Mouse (Mus musculus) CD4-positive helper T cell, adult 2 months (primary cell): ENCODE results near the gene Cfap298.

Experiments
- DNase-seq: peaks from one replicate; pipeline ENCODE4 v3.0.0-alpha.2; 2012; ENCODE audit warnings: low read depth, missing footprints, low spot score

The Cfap298 gene

DNA sequence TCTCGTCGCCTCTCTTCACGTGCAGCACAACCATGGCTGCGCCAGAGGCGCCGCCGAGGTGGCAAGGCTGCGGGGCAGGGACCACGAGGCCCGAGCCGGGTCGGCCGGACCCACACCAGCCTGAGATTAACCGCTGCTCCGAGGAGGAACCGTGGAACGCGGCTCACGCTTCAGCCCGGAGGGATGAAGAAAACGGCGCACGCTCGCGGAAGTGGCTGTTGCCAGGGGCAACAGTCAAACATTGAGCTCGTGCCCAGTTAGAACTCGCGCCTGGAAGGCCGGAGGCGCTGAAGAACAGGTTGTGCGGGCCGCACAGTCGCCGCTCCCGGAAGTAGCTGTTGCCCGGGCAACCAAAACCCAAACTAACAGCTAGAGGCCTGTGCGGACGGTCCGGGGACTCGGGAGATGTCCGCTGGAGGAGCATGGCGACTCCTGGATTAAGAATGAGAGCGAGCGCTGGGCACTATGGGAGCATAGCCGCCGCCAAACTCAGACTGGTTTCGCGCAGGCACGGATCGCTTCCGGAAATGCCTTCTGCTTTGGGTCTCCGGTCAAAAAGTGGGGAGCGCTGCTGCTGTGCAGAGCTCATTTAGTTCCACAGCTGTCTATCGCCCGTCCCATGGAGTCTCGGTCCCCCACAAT, at the start of gene Cfap298:
TSS of gene Cfap298 (minus strand) at position 428 of the 642 bp plus-strand sequence.
- DNase-seq = peak; percentile 96

DNA sequence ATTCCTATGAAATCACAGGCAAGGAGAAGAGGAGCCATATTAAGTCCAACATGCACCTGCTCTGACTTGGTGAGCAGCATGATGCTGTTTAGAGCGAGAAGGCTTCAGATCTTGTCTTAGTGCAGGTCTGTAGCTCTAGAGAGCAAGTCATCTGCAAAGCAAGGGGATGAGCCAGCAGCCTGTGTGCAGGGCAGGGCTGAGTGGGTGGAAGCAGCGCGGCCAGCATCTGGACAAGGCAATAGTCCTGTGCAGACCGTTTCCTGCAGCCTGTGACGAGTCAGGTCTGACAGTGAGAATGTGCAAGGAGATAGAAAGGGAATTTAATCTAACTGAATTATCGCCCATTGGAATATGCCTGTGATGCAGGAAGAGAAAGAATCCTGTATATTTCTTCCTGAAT, 36.1 kb upstream of the Cfap298 start:
- DNase-seq = no peak

- DNase-seq = no peak
These were observed 31.3 kb upstream of the Cfap298 start for GRCm38 (mm10) chr16:90966241-90966640.

GRCm38 (mm10) chr16:90964302-90964701, 29.4 kb upstream of the Cfap298 start:
- no peak for DNase-seq

DNA sequence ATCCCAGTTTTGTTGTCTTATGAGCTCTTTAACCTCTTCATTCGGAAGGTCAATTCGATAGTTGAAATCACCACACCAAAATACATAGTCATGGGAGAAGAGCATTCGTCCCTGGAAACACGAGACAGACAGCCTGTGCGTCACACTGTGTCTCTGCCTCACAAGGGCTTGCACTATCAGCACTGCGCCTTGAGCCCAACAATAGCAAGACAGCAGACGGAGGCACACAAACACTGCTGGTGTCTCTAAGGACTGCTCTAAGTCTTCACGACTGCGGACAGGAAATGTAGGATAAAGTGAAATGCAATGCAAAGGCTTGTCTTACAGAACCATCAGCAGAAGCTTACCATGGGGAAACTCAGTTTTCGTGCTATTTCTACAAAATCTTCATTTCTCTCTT, 29.0 kb upstream of the Cfap298 start:
- DNase-seq = no peak

- no peak for DNase-seq
These were observed 28.3 kb upstream of the Cfap298 start for GRCm38 (mm10) chr16:90963231-90963630.

DNA sequence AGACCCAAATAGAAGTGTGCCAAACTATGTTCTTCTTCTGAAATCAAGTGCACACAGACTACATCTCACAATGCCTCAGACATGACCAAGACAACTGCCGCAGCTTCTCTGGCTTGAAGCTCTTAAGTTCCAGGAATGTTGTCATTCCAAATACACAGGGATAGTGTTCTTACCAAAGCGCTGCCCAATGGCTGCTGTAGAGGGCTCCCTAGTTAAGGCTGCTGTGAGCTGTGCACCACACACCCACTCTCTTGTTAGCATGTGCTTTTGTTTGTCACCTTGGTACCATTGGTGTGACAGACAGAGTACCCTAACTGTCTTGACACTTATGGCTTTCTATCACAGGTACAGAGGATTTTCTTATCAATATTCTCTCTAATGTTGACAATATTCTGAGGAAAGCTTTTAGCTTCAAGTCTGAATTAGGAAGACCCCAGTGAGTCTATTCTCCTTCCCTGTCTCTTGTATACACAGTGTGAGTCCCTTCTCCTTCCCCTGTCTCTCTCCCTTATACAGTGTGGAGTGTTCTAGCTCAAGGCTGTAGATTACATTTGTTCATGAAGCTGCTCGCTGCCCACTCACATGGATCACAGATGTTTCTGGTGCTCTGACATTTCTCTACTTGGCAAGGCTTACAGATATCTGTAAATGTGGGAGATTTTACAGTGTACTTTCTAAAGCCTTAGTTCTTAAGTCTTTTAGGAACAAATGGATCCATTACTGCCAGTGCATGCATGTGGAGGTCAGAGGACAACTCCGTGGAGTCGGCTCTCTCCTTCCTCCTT, 23.6 kb upstream of the Cfap298 start:
- DNase-seq = no peak

- DNase-seq = no peak
These were observed 20.6 kb upstream of the Cfap298 start for GRCm38 (mm10) chr16:90955494-90955893.

DNA sequence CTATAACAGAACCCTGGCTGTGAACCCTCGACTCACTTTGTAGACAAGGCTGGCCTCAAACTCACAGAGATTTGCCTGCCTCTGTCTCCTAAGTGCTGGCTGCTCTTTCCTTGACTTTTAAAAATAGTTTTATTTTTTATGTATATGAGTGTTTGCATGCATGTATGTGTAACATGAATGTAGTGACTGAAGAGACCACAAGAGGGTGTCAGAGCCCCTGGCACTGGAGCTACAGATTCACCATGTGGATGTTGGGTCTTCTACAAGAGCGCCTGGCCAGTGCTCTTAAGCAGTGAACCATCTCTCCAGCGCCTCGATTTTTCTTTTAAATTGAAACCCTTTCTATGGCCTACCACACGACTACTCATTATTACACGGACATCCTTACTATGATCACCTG, 18.9 kb upstream of the Cfap298 start:
- DNase-seq = peak; percentile 23

DNA sequence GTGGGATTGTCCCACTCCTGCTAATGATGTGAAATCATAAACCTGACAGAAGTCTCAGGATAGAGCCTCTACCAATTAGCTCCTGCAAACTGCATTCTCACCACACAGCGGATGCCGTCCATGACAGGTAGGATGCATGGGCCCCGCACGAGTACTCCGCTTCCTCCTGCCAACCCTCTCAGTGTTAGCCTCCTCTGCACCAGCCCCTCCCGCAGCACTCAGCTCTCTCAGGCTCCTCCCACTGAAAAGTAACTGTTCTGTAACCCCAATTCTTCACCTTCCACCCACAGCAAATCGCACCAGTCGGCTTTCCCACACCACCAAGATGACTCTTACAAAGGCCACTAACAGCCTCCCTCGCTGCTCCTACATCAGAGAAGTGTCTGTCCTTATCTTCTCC, 18.2 kb upstream of the Cfap298 start:
- no peak for DNase-seq

- no peak for DNase-seq
These were observed 15.5 kb upstream of the Cfap298 start for GRCm38 (mm10) chr16:90950354-90950963.

- no peak for DNase-seq
These were observed 12.1 kb upstream of the Cfap298 start for GRCm38 (mm10) chr16:90946977-90947376.

GRCm38 (mm10) chr16:90941246-90941645, 6.3 kb upstream of the Cfap298 start:
- DNase-seq = no peak

DNA sequence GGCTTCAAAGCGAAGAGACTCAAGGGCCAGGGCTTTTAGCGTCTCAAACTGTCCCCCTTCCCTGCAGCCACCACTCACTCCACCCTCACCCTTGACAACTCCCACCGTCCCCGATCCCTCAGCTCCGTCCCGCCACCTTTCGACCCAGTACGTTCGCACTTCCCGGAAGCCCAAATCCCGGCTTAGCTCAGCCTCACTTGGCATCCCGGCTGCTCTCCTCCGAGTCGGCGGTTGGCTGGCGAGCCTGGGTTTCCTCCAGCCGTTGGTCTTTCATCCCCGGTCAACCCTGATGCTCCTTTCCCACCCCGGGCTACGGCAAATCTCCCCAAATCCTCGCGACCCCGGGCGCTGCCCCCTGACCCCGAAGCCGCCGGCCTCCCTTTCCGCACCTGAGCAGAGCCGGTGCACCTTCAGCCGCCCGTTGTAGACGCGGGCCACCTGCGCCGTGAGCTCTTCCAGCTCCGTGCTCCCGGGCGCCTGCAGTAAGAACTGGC, 674 bp downstream of the Cfap298 start:
- no peak for DNase-seq

GRCm38 (mm10) chr16:90933534-90934176, 1.3 kb downstream of the Cfap298 start:
- no peak for DNase-seq

DNA sequence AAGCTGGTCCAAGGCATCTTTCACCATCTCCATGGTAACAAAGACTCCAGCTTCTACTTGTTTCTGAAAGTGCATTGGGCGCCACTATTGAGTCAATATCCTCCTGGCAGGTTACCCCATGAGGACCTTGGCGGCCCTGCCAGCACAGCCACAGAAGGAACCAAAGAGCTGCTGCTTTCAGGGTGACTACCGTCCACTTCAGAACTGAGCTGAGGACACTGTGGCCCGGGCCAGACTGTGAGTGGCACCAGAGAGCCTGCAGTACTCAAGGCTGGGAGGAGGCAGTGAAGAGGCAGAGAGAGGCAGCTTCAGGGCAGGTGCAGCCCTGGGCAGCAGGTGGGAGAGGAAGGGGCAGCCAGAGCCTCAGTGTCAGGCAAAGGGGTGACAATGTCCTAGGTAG, 7.5 kb downstream of the Cfap298 start:
- no peak for DNase-seq

GRCm38 (mm10) chr16:90925461-90925860, 9.5 kb downstream of the Cfap298 start:
- DNase-seq = no peak

GRCm38 (mm10) chr16:90924606-90925370, 10.1 kb downstream of the Cfap298 start:
- no peak for DNase-seq

DNA sequence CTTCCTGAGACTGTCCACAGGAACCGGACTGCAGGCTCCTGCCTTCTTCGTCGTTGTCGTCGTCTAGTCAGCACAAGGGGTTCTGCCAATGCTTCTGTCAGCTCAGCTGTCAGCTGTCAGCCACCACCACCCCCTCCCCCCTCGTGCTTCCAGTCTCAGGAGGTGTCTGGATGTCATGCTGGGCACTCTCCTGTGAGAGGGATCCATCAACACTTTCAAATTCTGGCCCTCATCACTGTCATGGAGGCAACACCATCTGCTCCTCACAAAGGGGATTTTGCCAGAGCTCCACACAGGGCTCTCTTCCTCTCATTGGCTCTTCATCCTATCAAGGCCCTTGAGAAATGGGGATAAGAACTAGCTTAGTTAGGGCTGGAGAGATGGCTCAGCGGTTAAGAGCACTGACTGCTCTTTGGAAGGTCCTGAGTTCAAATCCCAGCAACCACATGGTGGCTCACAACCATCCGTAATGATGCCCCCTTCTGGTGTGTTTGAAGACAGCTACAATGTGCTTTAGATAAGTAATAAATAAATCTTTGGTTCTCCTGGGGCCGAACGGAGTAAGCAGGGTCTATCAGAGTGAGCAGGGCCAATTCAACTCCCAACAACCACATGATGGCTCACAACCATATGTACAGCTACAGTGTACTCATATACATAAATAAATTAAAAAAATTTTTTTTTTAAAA, 13.3 kb downstream of the Cfap298 start:
- DNase-seq = no peak

DNA sequence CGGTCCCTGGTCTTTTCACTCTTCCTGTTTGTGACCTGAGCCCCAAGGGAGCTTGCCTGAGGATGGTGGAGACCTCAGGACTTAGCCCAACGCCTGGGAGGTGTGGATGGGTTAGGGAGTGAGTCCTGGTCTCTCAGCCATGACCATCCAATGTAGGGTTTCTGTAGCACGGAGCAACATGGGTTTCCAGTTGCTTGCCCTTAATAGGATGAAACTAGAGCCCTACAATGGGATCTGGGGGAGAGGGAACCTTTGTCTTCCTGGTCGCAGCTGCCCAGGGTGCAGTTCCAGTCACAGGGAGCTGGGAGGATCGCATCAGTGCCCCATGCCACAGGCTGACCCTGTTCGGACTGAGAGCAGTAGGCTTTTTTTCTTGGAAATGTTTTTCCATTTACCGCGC, 17.8 kb downstream of the Cfap298 start:
- DNase-seq = no peak

GRCm38 (mm10) chr16:90916040-90916481, 18.9 kb downstream of the Cfap298 start:
- no peak for DNase-seq
